Mouse (Mus musculus) thymus, adult 2 months (tissue): ENCODE data around the gene Zscan22.

ENCODE experiments used
- CTCF ChIP-seq: fragments of 200-500 bp; IDR thresholded peaks from 2 replicates; pipeline ENCODE4 v1.5.1; 2012; ENCODE audit warnings: mild to moderate bottlenecking, control low read depth, low read length, moderate library complexity, borderline replicate concordance; ENCODE audit not compliant: control insufficient read depth, poor library complexity, insufficient read depth; ENCODE audit errors: extremely low read depth
- POLR2A ChIP-seq: fragments of 200-500 bp; IDR thresholded peaks from 2 replicates; pipeline ENCODE4 v1.6.1; 2012; ENCODE audit warnings: mild to moderate bottlenecking, low read length, control low read depth, moderate library complexity; ENCODE audit not compliant: control insufficient read depth, poor library complexity, insufficient read depth; ENCODE audit errors: extremely low read depth

GRCm38 (mm10) chr7:12886563-12887266, 10.9 kb upstream of the Zscan22 start:
- TF ChIP-seq POLR2A (no peak), CTCF (no peak)
